9 mouse cellular contexts compared by ENCODE assay signal in genomic region chr11:113681979-113682378, GRCm38 (mm10). TPM values are rescaled to one million over a fixed set of nuclear protein-coding genes. Genes with fewer than 3 reads are reported as not detected.
A peak's percentile ranks its signal among the peaks of the same experiment; 100 is the strongest.
DNase-seq lines count a peak whose midpoint lies in the region; ATAC-seq and TF ChIP-seq lines count a peak whose summit lies in the region.
"Had no signal": no experiment of that assay in that cellular context is flagged by ENCODE, and none has a peak within 500 bp of the region (broad histone marks: within the 10 kb centered on the region; RNA-seq: fewer than 3 reads in every experiment).

No protein-coding gene starts in this region.

- H3K79me2 ChIP-seq in CH12.LX (replicated peaks; ENCODE audit: control insufficient read depth, extremely low read depth, insufficient read depth, poor library complexity, severe bottlenecking) = peaks cover 90% of the 10 kb centered on the region

- H3K27ac ChIP-seq in heart, embryonic 15.5 days = no peak overlapping the region
- no peak overlapping the region for H3K27ac ChIP-seq in CH12.LX (ENCODE audit: insufficient read depth, low read depth)
- no peak overlapping the region for H3K27ac ChIP-seq in hindbrain, embryonic 10.5 days
- H3K27ac ChIP-seq in midbrain, embryonic 10.5 days (replicated peaks) = no peak overlapping the region

- DNase-seq in heart, adult 11 months = no peak
- no peak for DNase-seq in CH12.LX (ENCODE audit: extremely low read depth)
- DNase-seq in hindbrain, embryonic 10.5 days (ENCODE audit: low spot score) = no peak
- no peak for DNase-seq in midbrain, embryonic 10.5 days (ENCODE audit: low spot score)
- no peak for DNase-seq in urinary bladder, adult 18-20 months (ENCODE audit: low spot score in 2 of 2)
- DNase-seq in right cerebral cortex, postnatal 10 days (ENCODE audit: low spot score in 2 of 2) = no peak
- no peak for DNase-seq in spleen, adult 12 weeks (ENCODE audit: low spot score)
- DNase-seq: gastrocnemius, postnatal 14 days had no signal

- peaks cover 52% of the 10 kb centered on the region for H3K4me1 ChIP-seq in heart, embryonic 15.5 days (replicated peaks)
- peaks cover 17 to 68% of the 10 kb centered on the region in 2 experiments for H3K4me1 ChIP-seq in CH12.LX (ENCODE audit: control insufficient read depth in 1 of 2, insufficient read depth in 2 of 2)
- H3K4me1 ChIP-seq in hindbrain, embryonic 10.5 days (replicated peaks) = peaks cover 59% of the 10 kb centered on the region
- peaks cover 44% of the 10 kb centered on the region for H3K4me1 ChIP-seq in midbrain, embryonic 10.5 days

- no peak; the same call in 1 of the 2 replicates for TF ChIP-seq RAD21 in CH12.LX (IDR thresholded peaks at IDR 0.05; ENCODE audit: low read depth, low read length)

- no peaks in the 10 kb centered on the region for H3K27me3 ChIP-seq in heart, embryonic 15.5 days
- H3K27me3 ChIP-seq in CH12.LX (replicated peaks) = no peaks in the 10 kb centered on the region
- no peaks in the 10 kb centered on the region for H3K27me3 ChIP-seq in hindbrain, embryonic 10.5 days (ENCODE audit: insufficient read depth, poor library complexity, severe bottlenecking)
- no peaks in the 10 kb centered on the region for H3K27me3 ChIP-seq in midbrain, embryonic 10.5 days (ENCODE audit: low read depth, poor library complexity, severe bottlenecking)

- peak overlapping the region; percentile 87 for H3K4me2 ChIP-seq in heart, embryonic 15.5 days
- no peak overlapping the region; the same call in 1 of the 2 replicates for H3K4me2 ChIP-seq in CH12.LX (ENCODE audit: insufficient read depth, low read depth, poor library complexity, severe bottlenecking)

- H3K4me3 ChIP-seq in heart, embryonic 15.5 days = peak overlapping the region; percentile 98
- H3K4me3 ChIP-seq in CH12.LX (replicated peaks in 1 of 3; ENCODE audit: low read depth in 2 of 3, low read length in 2 of 3, poor library complexity in 1 of 3) = peak overlapping the region in 2 of 3 experiments; percentile 14 to 95
- H3K4me3 ChIP-seq in hindbrain, embryonic 10.5 days = peak overlapping the region; percentile 93
- peak overlapping the region; percentile 93 for H3K4me3 ChIP-seq in midbrain, embryonic 10.5 days

- TF ChIP-seq CTCF in CH12.LX (conservative IDR thresholded peaks at IDR 0.05 in 1 of 2, IDR thresholded peaks at IDR 0.05 in 1 of 2; ENCODE audit: low read depth in 2 of 2, low read length in 2 of 2) = peak in 1 of 2 experiments; percentile 19; a peak in 2 of 4 replicates

- in situ Hi-C loops in CH12.LX (cut with MboI; ENCODE audit: low pct_ligation_motif_present, low pct_unique_long_range_greater_than_20kb, low sequenced_read_pairs) = no loop called here

- dilution Hi-C loops in CH12.LX (cut with MboI; ENCODE audit: extremely low pct_ligation_motif_present, extremely low pct_unique_long_range_greater_than_20kb, low sequenced_read_pairs) = no loop called here

- no peaks in the 10 kb centered on the region; the same call in 1 of the 2 replicates for H3K36me3 ChIP-seq in heart, embryonic 15.5 days
- peaks cover 2 to 38% of the 10 kb centered on the region in 2 experiments for H3K36me3 ChIP-seq in CH12.LX (replicated peaks in 1 of 2; ENCODE audit: control insufficient read depth in 1 of 2, insufficient read depth in 1 of 2, low read length in 1 of 2)
- peaks cover 8% of the 10 kb centered on the region for H3K36me3 ChIP-seq in hindbrain, embryonic 10.5 days
- peaks cover 9% of the 10 kb centered on the region for H3K36me3 ChIP-seq in midbrain, embryonic 10.5 days

- H3K9me3 ChIP-seq in heart, embryonic 15.5 days (replicated peaks) = no peaks in the 10 kb centered on the region
- H3K9me3 ChIP-seq in CH12.LX (replicated peaks; ENCODE audit: low read length) = no peaks in the 10 kb centered on the region
- no peaks in the 10 kb centered on the region for H3K9me3 ChIP-seq in hindbrain, embryonic 10.5 days
- no peaks in the 10 kb centered on the region for H3K9me3 ChIP-seq in midbrain, embryonic 10.5 days (replicated peaks)

- no peak overlapping the region for H3K9ac ChIP-seq in heart, embryonic 15.5 days
- peak overlapping the region; percentile 95; the same call in 1 of the 2 replicates for H3K9ac ChIP-seq in CH12.LX (ENCODE audit: insufficient read depth, low read depth)

- no peak for TF ChIP-seq POLR2A in CH12.LX (IDR thresholded peaks at IDR 0.05; ENCODE audit: low read depth, low read length)

- ATAC-seq in heart, embryonic 15.5 days (replicated peaks; ENCODE audit: insufficient number of reproducible peaks, insufficient read depth, low FRiP score, low read depth) = no peak

- no peak for TF ChIP-seq EP300 in CH12.LX (IDR thresholded peaks at IDR 0.05; ENCODE audit: low read length)

TF ChIP-seq in CH12.LX, 34 proteins besides CTCF, POLR2A, EP300 and RAD21:
- TF ChIP-seq ZNF384 (IDR thresholded peaks at IDR 0.05; ENCODE audit: low read depth, low read length) (peak; percentile 55; the same call in 1 of the 2 replicates), GABPA (IDR thresholded peaks at IDR 0.05; ENCODE audit: insufficient replicate concordance, low read depth, low read length) (no peak), RCOR1 (conservative IDR thresholded peaks at IDR 0.05; ENCODE audit: low read depth, low read length) (no peak), NELFE (IDR thresholded peaks at IDR 0.05; ENCODE audit: low read depth, low read length) (no peak)
TF ChIP-seq in CH12.LX: peak in this region for 1.

RNA-seq across cellular contexts. Expression of gene Fam104a, which starts 2.0 kb away (rescaled TPM):
- 33.5 and 37.9 TPM in 2 replicates for polyA plus RNA-seq in heart, embryonic 15.5 days (2015; fragmentation: Nextera tagmentation; extraction: Ambion mirVana)
- total RNA-seq in CH12.LX (2012; rRNA removed) (34.9 and 35.3 TPM in 2 replicates), CH12.LX (2014; rRNA removed) (11.6 and 14.6 TPM in 2 replicates)
- polyA plus RNA-seq in CH12.LX (2012; ENCODE audit: insufficient read length, low read depth) = 55.0 and 57.0 TPM in 2 replicates
- 58.8 TPM in 2 replicates for polyA plus RNA-seq in hindbrain, embryonic 10.5 days (2016; fragmentation: Nextera tagmentation; extraction: Ambion mirVana)
- polyA plus RNA-seq in midbrain, embryonic 10.5 days (2016; fragmentation: Nextera tagmentation; extraction: Ambion mirVana) = 60.5 and 60.9 TPM in 2 replicates

RNA-seq across cellular contexts. Expression of gene D11Wsu47e, which starts 2.2 kb away (rescaled TPM):
- 13.8 and 16.9 TPM in 2 replicates for polyA plus RNA-seq in heart, embryonic 15.5 days (2015; fragmentation: Nextera tagmentation; extraction: Ambion mirVana)
- total RNA-seq in CH12.LX (2012; rRNA removed) = 25.1 and 30.1 TPM in 2 replicates
- 25.6 and 29.6 TPM in 2 replicates for total RNA-seq in CH12.LX (2014; rRNA removed)
- 24.7 and 26.2 TPM in 2 replicates for polyA plus RNA-seq in CH12.LX (2012; ENCODE audit: insufficient read length, low read depth)
- 25.8 and 27.3 TPM in 2 replicates for polyA plus RNA-seq in hindbrain, embryonic 10.5 days (2016; fragmentation: Nextera tagmentation; extraction: Ambion mirVana)
- 25.0 and 26.4 TPM in 2 replicates for polyA plus RNA-seq in midbrain, embryonic 10.5 days (2016; fragmentation: Nextera tagmentation; extraction: Ambion mirVana)

RNA-seq across cellular contexts. Expression of gene Cpsf4l, which starts 27.8 kb away (rescaled TPM):
- polyA plus RNA-seq in heart, embryonic 15.5 days (2015; fragmentation: Nextera tagmentation; extraction: Ambion mirVana) = 0.74 and 5.1 TPM in 2 replicates
- total RNA-seq in CH12.LX (2012; rRNA removed) = 0.13 TPM in 1 of 2 replicates, not detected in the other
- total RNA-seq in CH12.LX (2014; rRNA removed) = not detected in 2 replicates
- polyA plus RNA-seq in CH12.LX (2012; ENCODE audit: insufficient read length, low read depth) = 0.43 and 0.53 TPM in 2 replicates
- polyA plus RNA-seq in hindbrain, embryonic 10.5 days (2016; fragmentation: Nextera tagmentation; extraction: Ambion mirVana) = 0.47 and 1.1 TPM in 2 replicates
- 0.37 and 0.51 TPM in 2 replicates for polyA plus RNA-seq in midbrain, embryonic 10.5 days (2016; fragmentation: Nextera tagmentation; extraction: Ambion mirVana)
- total RNA-seq: gastrocnemius, postnatal 14 days had no signal

RNA-seq across cellular contexts. Expression of gene Slc39a11, which starts 32.1 kb away (rescaled TPM):
- 13.4 and 17.9 TPM in 2 replicates for polyA plus RNA-seq in heart, embryonic 15.5 days (2015; fragmentation: Nextera tagmentation; extraction: Ambion mirVana)
- total RNA-seq in CH12.LX (2012; rRNA removed) = 52.2 and 54.4 TPM in 2 replicates
- total RNA-seq in CH12.LX (2014; rRNA removed) = 43.2 and 44.9 TPM in 2 replicates
- polyA plus RNA-seq in CH12.LX (2012; ENCODE audit: insufficient read length, low read depth) = 51.0 and 53.1 TPM in 2 replicates
- 21.5 and 25.3 TPM in 2 replicates for polyA plus RNA-seq in hindbrain, embryonic 10.5 days (2016; fragmentation: Nextera tagmentation; extraction: Ambion mirVana)
- polyA plus RNA-seq in midbrain, embryonic 10.5 days (2016; fragmentation: Nextera tagmentation; extraction: Ambion mirVana) = 20.4 and 20.7 TPM in 2 replicates

RNA-seq across cellular contexts. Expression of gene Cog1, which starts 33.0 kb away (rescaled TPM):
- 15.5 and 19.2 TPM in 2 replicates for polyA plus RNA-seq in heart, embryonic 15.5 days (2015; fragmentation: Nextera tagmentation; extraction: Ambion mirVana)
- total RNA-seq in CH12.LX (2012; rRNA removed) (28.2 and 28.6 TPM in 2 replicates), CH12.LX (2014; rRNA removed) (15.4 and 15.8 TPM in 2 replicates)
- polyA plus RNA-seq in CH12.LX (2012; ENCODE audit: insufficient read length, low read depth) = 31.5 and 38.6 TPM in 2 replicates
- 32.1 and 40.3 TPM in 2 replicates for polyA plus RNA-seq in hindbrain, embryonic 10.5 days (2016; fragmentation: Nextera tagmentation; extraction: Ambion mirVana)
- 23.1 and 29.9 TPM in 2 replicates for polyA plus RNA-seq in midbrain, embryonic 10.5 days (2016; fragmentation: Nextera tagmentation; extraction: Ambion mirVana)
